Mouse (Mus musculus): ENCODE measurements around the gene Scarb2. TPM values are rescaled to one million over a fixed set of nuclear protein-coding genes. Genes with fewer than 3 reads are reported as not detected.

Gene Scarb2
- polyA plus RNA-seq, 1 experiment from 2014 or later: 14.3 TPM

DNA sequence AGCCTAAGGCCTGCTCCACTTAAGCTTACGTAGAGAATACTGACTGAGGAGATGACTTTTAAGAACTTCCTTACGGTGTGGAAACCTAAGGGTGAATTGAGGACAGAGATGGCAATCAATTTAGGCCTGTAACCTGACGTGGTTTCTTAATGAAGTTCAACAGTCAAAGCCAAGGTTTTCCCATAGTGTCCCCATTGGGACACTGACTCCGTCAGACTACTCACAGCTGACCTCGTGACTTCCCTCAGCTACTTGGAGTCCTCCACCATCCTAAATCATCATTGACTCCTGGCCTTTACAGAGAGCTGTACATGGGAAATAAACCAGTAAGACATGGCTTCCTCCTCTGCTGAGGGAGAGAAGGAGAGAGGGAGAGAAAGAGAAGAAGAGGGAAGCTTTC, 41.1 kb downstream of the Scarb2 start:
- Histone ChIP-seq H3K4me2 (no peak overlapping the region), H3K27me3 (no peaks in the 10 kb centered on the region), H3K9me3 (no peaks in the 10 kb centered on the region), H3K36me3 (peaks cover 3% of the 10 kb centered on the region; the same call in 1 of the 2 replicates), H3K27ac (no peak overlapping the region), H3K4me1 (peaks cover 3% of the 10 kb centered on the region; the same call in 1 of the 2 replicates), H3K9ac (no peak overlapping the region), H3K4me3 (no peak overlapping the region)
- ATAC-seq (ENCODE audit: insufficient number of reproducible peaks, low FRiP score, low TSS enrichment, low read depth): no peak
- WGBS: 85% methylated on average over 5 of the region's 5 CpGs

DNA sequence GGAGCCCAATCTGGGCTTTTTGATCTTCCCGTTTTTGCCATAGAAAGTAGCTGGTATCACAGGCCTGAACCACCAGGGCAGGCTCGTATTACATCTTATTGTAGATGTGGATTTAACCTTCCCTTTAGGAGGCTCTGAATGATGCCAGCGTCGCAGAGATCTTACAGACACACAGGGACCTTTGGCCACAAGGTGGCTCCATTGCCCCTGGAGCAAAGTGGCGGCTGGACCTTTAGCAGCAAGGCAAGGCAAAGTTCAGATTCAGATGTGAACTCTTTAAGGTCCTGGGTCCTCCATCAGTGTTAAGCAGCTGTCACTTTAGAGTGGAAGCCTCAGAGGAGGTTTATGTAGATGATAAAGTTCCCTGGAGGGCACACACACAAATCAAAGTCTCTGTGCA, 45.3 kb downstream of the Scarb2 start:
- Histone ChIP-seq H3K4me3 (no peak overlapping the region), H3K36me3 (peaks cover 14% of the 10 kb centered on the region), H3K4me2 (no peak overlapping the region), H3K27ac (no peak overlapping the region), H3K9ac (no peak overlapping the region), H3K4me1 (no peaks in the 10 kb centered on the region), H3K9me3 (no peaks in the 10 kb centered on the region), H3K27me3 (no peaks in the 10 kb centered on the region)
- no peak for ATAC-seq (ENCODE audit: insufficient number of reproducible peaks, low FRiP score, low TSS enrichment, low read depth)
- 19% methylated on average over 5 of the region's 5 CpGs for WGBS

DNA sequence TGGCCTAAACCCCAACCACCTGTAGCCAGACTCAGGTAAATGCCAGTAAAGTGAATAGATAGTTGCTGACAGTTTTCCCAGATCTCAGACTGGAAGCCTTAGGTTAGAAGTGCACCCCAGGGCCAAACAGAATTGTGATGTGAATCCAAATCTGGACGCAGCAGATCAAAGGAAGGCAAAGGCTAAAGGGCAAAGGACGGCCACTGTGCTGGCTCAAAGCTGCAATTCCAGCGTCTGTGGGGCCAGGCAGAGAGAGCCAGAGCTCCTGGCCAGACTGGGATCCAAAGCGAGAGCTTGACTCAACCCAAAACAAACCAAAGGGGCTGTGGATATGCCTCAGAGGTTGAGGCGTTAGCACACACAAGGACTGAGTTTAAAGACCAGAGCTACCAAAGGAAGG, 47.9 kb downstream of the Scarb2 start:
- Histone ChIP-seq H3K4me1 (no peaks in the 10 kb centered on the region), H3K4me3 (no peak overlapping the region), H3K36me3 (peaks cover 21% of the 10 kb centered on the region), H3K9ac (no peak overlapping the region), H3K9me3 (no peaks in the 10 kb centered on the region), H3K27ac (no peak overlapping the region), H3K4me2 (no peak overlapping the region), H3K27me3 (no peaks in the 10 kb centered on the region)
- ATAC-seq (ENCODE audit: insufficient number of reproducible peaks, low FRiP score, low TSS enrichment, low read depth): no peak
- 44% methylated on average over 5 of the region's 5 CpGs for WGBS

DNA sequence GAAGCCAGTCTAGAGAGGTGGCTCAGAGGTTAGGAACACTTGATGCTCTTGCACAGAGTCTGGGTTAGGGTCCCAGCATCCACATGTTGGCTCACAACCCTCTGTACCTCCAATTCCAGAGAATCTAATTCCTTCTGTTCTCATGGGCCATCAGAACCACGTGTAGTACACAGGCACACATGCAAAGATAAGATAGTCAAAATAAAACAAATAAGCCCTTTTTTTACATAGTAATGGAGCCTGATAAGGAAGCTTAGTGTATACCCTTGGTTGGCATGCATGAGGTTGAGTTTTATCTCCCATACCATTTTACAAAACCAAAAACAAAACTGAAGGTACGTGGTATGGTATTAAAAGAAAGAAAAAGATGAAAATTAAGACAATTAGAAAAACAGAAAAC, 49.2 kb downstream of the Scarb2 start:
- H3K4me3 ChIP-seq: no peak overlapping the region
- no peak overlapping the region for H3K4me2 ChIP-seq
- WGBS: 81% methylated on average over 2 of the region's 2 CpGs
- peaks cover 32% of the 10 kb centered on the region for H3K36me3 ChIP-seq
- no peak overlapping the region for H3K27ac ChIP-seq
- ATAC-seq (ENCODE audit: insufficient number of reproducible peaks, low FRiP score, low TSS enrichment, low read depth): no peak
- no peaks in the 10 kb centered on the region for H3K27me3 ChIP-seq
- no peak overlapping the region for H3K9ac ChIP-seq
- no peaks in the 10 kb centered on the region for H3K9me3 ChIP-seq
- no peaks in the 10 kb centered on the region for H3K4me1 ChIP-seq

DNA sequence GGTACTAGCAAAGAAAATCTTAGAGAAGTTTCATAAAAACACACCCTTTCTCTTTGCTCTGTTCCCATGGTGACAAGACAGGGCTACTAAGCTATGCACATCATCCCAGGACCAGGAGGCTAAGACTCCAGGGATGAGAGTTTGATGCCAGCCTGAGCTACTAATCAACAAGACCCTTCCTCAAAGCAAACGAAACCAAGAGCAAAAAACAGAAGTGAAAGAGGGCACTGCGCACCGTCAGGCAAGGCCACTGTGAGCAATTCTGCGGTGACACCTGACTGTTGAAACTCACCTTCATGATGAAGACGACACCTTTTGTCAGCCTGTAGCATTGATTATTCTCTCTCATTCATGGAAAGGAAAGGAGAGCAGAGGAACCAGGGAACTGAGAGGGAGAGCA, 53.8 kb downstream of the Scarb2 start:
- Histone ChIP-seq H3K4me2 (no peak overlapping the region), H3K27ac (no peak overlapping the region), H3K9ac (no peak overlapping the region), H3K36me3 (peaks cover 59% of the 10 kb centered on the region), H3K4me3 (no peak overlapping the region), H3K27me3 (no peaks in the 10 kb centered on the region), H3K4me1 (no peaks in the 10 kb centered on the region), H3K9me3 (no peaks in the 10 kb centered on the region)
- ATAC-seq (ENCODE audit: insufficient number of reproducible peaks, low FRiP score, low TSS enrichment, low read depth): no peak
- 96% methylated on average over 5 of the region's 5 CpGs for WGBS

DNA sequence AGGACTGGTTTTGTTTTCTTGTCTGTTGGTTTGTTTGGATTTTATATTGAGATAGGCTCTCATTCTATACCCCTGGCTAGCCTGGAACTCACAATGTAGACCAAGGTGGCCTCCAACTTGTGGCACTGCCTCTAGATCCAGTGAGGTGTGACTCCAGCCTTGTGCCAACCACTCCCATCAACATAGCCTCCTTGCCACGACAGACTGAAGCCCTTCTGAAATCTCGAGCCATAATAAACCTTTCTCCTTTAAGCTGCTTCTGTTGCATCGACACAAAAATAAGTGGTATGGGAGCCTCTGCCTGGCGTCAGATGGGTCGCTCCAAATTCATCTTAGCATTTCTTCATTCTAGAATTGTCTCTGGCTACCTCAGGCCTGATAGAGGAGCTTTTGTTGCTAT, 59.9 kb downstream of the Scarb2 start:
- ATAC-seq (ENCODE audit: insufficient number of reproducible peaks, low FRiP score, low TSS enrichment, low read depth): no peak
- Histone ChIP-seq H3K4me2 (no peak overlapping the region), H3K9ac (no peak overlapping the region), H3K9me3 (no peaks in the 10 kb centered on the region), H3K4me3 (no peak overlapping the region), H3K27me3 (no peaks in the 10 kb centered on the region), H3K4me1 (no peaks in the 10 kb centered on the region), H3K27ac (no peak overlapping the region), H3K36me3 (peaks cover 80% of the 10 kb centered on the region)
- 96% methylated on average over 5 of the region's 5 CpGs for WGBS

DNA sequence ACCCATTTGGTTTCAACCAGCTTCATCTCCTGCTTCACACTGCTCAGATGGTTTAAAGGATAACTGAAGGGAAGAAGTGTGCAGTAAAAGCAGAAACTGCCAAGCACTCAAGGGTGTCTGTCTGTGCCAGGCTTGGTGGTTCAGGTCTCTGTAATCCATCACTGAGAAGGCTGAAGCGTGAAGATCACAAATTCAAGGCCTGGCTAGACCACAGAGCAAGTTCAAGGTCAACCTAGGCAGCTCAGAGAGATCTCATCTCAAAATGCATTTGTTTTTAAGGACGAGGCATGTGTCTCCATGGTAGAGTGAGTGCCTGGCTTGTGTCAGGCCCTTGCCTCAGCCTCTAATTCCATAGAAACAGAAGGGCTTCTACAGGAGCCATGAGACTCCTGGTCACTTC, 61.6 kb downstream of the Scarb2 start:
- Histone ChIP-seq H3K4me1 (no peaks in the 10 kb centered on the region), H3K9me3 (no peaks in the 10 kb centered on the region), H3K9ac (no peak overlapping the region), H3K27me3 (no peaks in the 10 kb centered on the region), H3K36me3 (peaks cover 70% of the 10 kb centered on the region), H3K4me3 (no peak overlapping the region), H3K4me2 (no peak overlapping the region), H3K27ac (no peak overlapping the region)
- no peak for ATAC-seq (ENCODE audit: insufficient number of reproducible peaks, low FRiP score, low TSS enrichment, low read depth)
- WGBS: 91% methylated on average over 2 of the region's 2 CpGs

DNA sequence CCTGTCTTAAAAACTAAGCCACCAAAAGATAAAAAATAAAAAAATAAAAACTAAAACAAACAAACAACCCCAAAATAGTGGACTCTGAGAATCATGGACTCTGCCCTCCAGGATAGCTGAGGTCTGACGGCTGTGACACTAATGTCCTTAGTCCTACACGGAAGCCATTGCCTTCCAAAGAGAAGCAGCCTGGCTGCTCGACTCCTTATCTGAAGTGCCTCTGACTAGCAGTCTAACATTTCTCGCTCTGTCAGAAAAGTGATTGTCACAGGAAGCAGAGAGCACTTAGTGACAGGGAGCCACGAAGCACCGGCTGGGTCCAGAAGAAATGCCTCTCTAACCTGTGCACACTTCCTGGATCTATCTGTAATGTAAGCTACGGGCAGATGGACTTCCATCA, 63.7 kb downstream of the Scarb2 start:
- Histone ChIP-seq H3K9ac (no peak overlapping the region), H3K27me3 (no peaks in the 10 kb centered on the region), H3K9me3 (no peaks in the 10 kb centered on the region), H3K4me2 (no peak overlapping the region), H3K36me3 (peaks cover 49% of the 10 kb centered on the region), H3K27ac (no peak overlapping the region), H3K4me1 (no peaks in the 10 kb centered on the region), H3K4me3 (no peak overlapping the region)
- ATAC-seq (ENCODE audit: insufficient number of reproducible peaks, low FRiP score, low TSS enrichment, low read depth): no peak
- 92% methylated on average over 7 of the region's 7 CpGs for whole genome bisulfite sequencing

DNA sequence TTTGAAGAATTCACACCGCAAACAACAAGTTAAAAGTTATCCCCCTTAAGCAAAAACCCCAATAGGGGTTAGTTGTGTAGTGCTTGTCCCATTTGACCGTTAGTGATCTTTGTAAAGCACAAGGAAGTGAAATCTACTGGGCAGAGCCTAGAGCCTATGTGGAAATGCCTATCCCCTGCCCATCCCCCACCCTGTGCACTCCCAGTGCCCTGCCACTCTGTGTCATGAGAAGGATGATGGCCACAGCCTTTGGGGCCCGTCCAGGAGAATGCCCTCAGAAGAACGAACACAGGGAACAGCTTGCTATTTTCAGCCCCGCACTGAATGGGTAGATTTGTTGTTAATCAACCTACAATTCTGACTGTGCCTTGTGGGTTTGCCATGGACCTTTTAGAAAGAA, 65.1 kb downstream of the Scarb2 start:
- 67% methylated on average over 5 of the region's 5 CpGs for WGBS

DNA sequence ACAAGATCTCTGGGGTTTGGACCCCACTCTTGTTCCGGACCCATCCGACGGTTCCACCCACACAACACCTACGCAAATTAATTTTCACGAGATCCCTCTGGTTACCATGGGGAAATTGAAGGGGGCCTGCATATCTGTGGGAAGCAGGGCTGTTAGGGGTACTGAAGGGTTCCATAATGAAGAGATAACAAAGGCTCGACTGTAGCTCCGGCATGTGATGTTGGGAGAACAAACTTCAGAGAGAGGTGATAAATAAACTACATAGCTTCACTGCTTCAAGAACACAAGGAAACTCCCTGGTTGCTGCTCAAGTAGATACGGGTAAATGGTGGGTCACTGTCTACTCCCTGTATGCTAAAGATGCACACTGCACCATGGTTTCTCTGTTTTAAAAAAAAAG, 68.1 kb downstream of the Scarb2 start:
- WGBS: 86% methylated on average over 8 of the region's 8 CpGs
- H3K9ac ChIP-seq: no peak overlapping the region
- H3K27me3 ChIP-seq: no peaks in the 10 kb centered on the region
- H3K36me3 ChIP-seq: peaks cover 8% of the 10 kb centered on the region; the same call in 1 of the 2 replicates
- no peak overlapping the region for H3K27ac ChIP-seq
- no peak for ATAC-seq (ENCODE audit: insufficient number of reproducible peaks, low FRiP score, low TSS enrichment, low read depth)
- H3K9me3 ChIP-seq: no peaks in the 10 kb centered on the region
- H3K4me3 ChIP-seq: no peak overlapping the region
- no peak overlapping the region for H3K4me2 ChIP-seq
- peaks cover 6% of the 10 kb centered on the region for H3K4me1 ChIP-seq

More for the DNA sequence above, 65.1 kb downstream of the Scarb2 start:
- no peak overlapping the region for H3K27ac ChIP-seq
- no peak for ATAC-seq (ENCODE audit: insufficient number of reproducible peaks, low FRiP score, low TSS enrichment, low read depth)
- H3K4me3 ChIP-seq: no peak overlapping the region
- H3K27me3 ChIP-seq: no peaks in the 10 kb centered on the region
- no peaks in the 10 kb centered on the region for H3K4me1 ChIP-seq
- no peak overlapping the region for H3K4me2 ChIP-seq
- no peaks in the 10 kb centered on the region for H3K9me3 ChIP-seq
- H3K36me3 ChIP-seq: peaks cover 35% of the 10 kb centered on the region
- no peak overlapping the region for H3K9ac ChIP-seq

DNA sequence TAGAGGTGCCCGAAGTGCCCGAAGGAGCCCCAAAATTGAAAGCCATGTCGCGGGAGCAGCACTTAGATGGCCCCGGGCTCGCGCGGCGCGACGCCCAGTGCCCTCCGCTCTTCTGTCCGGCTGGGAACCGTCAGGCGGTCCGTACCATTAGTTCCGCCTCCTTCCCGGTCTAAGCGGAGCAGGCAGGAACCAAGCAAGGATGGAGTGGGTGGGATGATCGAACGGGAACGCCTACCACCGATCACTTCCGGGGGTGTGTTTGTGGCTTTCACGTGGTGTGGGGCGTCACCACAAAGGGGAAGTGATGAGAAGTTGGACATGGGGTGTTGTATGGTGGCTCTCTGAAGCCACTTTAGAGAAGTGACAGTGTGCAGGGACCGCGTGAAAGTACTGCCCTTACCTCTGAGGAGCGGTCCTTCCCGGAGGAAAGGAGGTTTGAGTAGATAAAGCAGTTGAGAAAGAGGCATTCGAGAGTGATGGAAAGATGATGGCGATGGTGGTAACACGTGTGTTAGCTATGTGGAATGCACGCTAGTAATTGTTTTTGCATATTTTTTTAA, 71.5 kb downstream of the Scarb2 start, which contains the start of gene Nup54:
TSS of gene Nup54 (minus strand) at position 195 of the 560 bp plus-strand sequence.
- peak; percentile 98 for ATAC-seq (ENCODE audit: insufficient number of reproducible peaks, low FRiP score, low TSS enrichment, low read depth)
- Histone ChIP-seq H3K36me3 (peaks cover 6% of the 10 kb centered on the region; the same call in 1 of the 2 replicates), H3K27me3 (no peaks in the 10 kb centered on the region), H3K9ac (peak within 1 kb of the TSS; percentile 88), H3K4me3 (peak within 1 kb of the TSS; percentile 91), H3K4me2 (peak within 1 kb of the TSS; percentile 72), H3K4me1 (peaks cover 11% of the 10 kb centered on the region), H3K9me3 (no peaks in the 10 kb centered on the region), H3K27ac (peak within 1 kb of the TSS; percentile 88)
- WGBS: under 1% methylated on average over 34 of the region's 34 CpGs

DNA sequence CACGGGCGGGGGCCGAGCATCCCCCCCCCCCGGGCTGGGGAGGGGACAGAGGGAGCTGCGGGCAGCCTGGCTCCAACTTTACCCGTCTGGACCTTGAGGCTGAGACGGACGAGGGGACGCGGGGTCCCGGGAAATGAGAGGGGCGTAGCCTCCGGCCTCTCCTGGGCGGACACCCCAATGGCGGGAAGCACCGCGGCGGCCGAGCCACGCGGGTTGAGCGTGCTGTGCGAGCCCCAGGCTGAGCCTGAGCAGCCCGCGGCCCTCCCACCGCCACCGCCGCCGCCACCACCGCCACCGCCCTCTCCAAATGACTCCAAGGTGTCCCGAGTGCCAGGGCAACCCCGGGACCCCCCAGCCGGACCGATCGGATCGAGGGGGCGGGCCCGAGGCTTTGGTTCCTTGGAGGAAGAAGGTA, 72.1 kb downstream of the Scarb2 start:
- H3K36me3 ChIP-seq: peaks cover 6% of the 10 kb centered on the region; the same call in 1 of the 2 replicates
- no peaks in the 10 kb centered on the region for H3K27me3 ChIP-seq
- H3K9ac ChIP-seq: peak overlapping the region; percentile 88
- no peaks in the 10 kb centered on the region for H3K9me3 ChIP-seq
- under 1% methylated on average over 39 of the region's 39 CpGs for WGBS
- H3K27ac ChIP-seq: peak overlapping the region; percentile 88
- H3K4me2 ChIP-seq: peak overlapping the region; percentile 51
- H3K4me3 ChIP-seq: peak overlapping the region; percentile 91
- ATAC-seq (ENCODE audit: insufficient number of reproducible peaks, low FRiP score, low TSS enrichment, low read depth): peak; percentile 64; the same call in 1 of the 2 replicates
- peaks cover 11% of the 10 kb centered on the region for H3K4me1 ChIP-seq

DNA sequence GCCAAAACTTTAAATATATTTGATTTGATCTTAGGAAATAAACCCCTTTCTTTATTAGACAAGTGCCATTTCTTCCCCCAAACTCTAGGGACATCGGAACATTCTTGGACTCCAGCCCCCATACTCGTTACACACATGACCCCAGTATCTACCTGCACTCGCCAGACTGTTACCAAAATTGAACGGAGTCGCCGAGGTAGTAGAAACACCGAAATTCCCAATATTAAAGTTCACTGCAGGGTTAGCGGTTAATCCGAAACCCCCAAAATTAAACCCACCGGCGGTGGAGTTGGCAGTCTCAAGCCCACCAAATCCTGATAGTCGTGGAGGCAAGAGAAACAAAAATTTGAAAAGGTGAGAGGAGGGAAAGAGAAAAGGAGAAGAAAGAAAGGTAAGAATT, 72.6 kb downstream of the Scarb2 start:
- Histone ChIP-seq H3K27me3 (no peaks in the 10 kb centered on the region), H3K27ac (no peak overlapping the region), H3K4me2 (peak overlapping the region; percentile 51), H3K9me3 (no peaks in the 10 kb centered on the region), H3K36me3 (peaks cover 9% of the 10 kb centered on the region), H3K9ac (peak overlapping the region; percentile 88), H3K4me1 (peaks cover 11% of the 10 kb centered on the region), H3K4me3 (peak overlapping the region; percentile 91)
- ATAC-seq (ENCODE audit: insufficient number of reproducible peaks, low FRiP score, low TSS enrichment, low read depth): no peak
- under 1% methylated on average over 12 of the region's 12 CpGs for WGBS
